Mouse (Mus musculus) Muller cell, postnatal 12 days (primary cell): ENCODE measurements at regions not wholly inside any gene's neighbourhood (a gene's known extent, or its start where the extent isn't known, plus 50 kb on each side); places are given as distances from the start of the nearest gene placed in this dataset.
A peak's percentile ranks its signal among the peaks of the same experiment; 100 is the strongest.
"Not testable (repeated sequence)": the region's sequence is repeated elsewhere in the genome, so short reads cannot be mapped to it uniquely, and the experiment has no call there.

Experiments
- DNase-seq: peaks from one replicate; pipeline ENCODE4 v3.0.0-alpha.2; 2015; ENCODE audit errors: inconsistent ontology term

- DNase-seq: no peak
These were observed 1229.1 kb upstream of the Arrdc3 start for GRCm38 (mm10) chr13:79654115-79654514.

GRCm38 (mm10) chr13:79654646-79655045 is 1228.5 kb upstream of the Arrdc3 start:
- DNase-seq: no peak

GRCm38 (mm10) chr13:79668796-79669195 is 1214.4 kb upstream of the Arrdc3 start:
- DNase-seq: not testable (repeated sequence)

DNA sequence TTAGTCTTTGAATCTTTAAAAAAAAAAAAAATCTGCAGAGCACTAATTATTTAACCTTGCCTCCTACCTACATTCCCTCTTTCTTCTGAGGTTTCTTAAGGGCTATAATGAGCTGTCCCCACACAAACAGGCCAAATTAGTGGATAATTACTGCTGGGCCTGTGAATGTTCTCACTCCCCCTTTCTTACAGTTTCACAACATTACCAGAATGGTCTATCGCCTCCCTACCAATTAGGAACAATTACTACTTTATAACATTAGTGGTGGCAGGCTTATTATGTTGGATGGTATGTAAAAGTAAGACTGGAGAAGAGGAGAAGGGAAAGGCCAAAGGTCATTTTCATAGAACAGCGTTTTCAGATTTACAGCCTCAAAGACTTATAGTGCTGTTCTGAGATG is 1209.8 kb upstream of the Arrdc3 start:
- DNase-seq: peak; percentile 40

DNA sequence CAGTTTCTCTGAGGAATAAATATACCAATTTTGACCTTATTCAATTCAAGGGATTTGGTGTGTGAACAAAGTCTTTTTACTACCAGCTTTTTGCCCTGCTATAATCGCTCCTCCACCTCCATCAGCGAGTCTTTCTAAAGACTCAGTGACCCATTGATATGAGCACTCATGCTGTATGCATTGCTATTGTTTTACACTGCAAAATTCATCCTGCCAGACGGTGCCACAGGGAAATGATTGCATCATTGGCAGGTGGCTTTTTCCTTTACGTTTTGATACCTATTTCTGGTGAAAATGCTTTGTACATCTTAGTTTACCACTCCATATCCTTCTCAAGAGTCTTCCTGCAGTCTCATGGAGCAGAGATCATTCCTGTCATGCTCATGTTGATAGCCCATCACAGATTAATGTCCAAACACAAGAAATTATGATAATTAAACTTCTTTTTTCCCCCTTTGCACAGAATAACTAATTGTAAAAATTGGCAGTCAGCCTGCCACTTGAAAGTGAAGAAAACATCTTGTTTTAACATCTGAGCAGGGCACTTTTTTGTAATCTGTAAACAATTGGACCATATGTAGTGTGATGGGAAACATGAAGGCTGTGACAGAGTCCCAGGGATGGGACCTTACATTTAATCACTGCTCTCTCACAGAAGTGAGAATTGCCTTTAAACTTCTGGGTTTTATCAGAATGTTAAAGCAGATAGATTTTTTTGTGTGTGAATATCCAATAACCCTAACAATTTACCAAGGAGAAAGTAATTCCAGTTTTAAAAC is 1185.1 kb upstream of the Arrdc3 start:
- no peak for DNase-seq

- no peak for DNase-seq
These were observed 1183.7 kb upstream of the Arrdc3 start for GRCm38 (mm10) chr13:79699521-79699920.
